Mouse (Mus musculus): Measurements from ENCODE around the gene Cerk. TPM values are rescaled to one million over a fixed set of nuclear protein-coding genes. Genes with fewer than 3 reads are reported as not detected.
"Not testable (repeated sequence)": the region's sequence is repeated elsewhere in the genome, so short reads cannot be mapped to it uniquely, and the experiment has no call there.

Gene Cerk
- polyA plus RNA-seq, 1 experiment from 2014 or later, result 16.1 TPM

DNA sequence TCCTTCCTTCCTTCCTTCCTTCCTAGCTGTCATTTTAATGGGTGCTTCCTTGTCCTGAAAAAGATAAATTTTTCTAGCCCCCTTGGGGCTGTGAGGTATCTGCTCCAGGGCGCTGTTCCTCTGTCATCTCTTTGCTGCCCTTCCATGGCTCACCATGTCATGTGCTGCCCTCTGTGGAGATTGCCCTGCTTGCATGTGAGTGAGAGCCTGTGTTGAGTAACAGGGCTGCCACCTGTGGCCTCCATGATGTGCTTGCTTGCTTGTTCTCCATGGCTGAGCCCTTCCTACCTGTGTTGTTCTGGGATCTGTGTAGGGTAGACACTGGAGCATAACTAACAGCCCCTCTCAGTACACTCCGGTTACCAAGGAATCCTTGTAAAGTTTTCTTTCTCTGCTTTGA lies 41.0 kb upstream of the Cerk start:
- ATAC-seq (ENCODE audit: low read depth) (no peak), DNase-seq (ENCODE audit: low spot score) (no peak)
- Histone ChIP-seq H3K4me2 (ENCODE audit: low read depth, low read length) (no peak overlapping the region), H3K9me3 (ENCODE audit: control insufficient read depth, low read length) (no peaks in the 10 kb centered on the region), H3K27me3 (replicated peaks; ENCODE audit: control insufficient read depth, insufficient read depth, low read length) (no peaks in the 10 kb centered on the region), H3K27ac (replicated peaks; ENCODE audit: low read depth, low read length) (no peak overlapping the region), H3K36me3 (ENCODE audit: control insufficient read depth, insufficient read depth, low read length) (no peaks in the 10 kb centered on the region), H3K4me3 (ENCODE audit: low read depth, low read length) (no peak overlapping the region), H3K4me1 (ENCODE audit: control insufficient read depth, insufficient read depth, low read length) (no peaks in the 10 kb centered on the region), H3K9ac (ENCODE audit: low read depth, low read length) (no peak overlapping the region)
- WGBS, result 76% methylated on average over 2 of the region's 2 CpGs

DNA sequence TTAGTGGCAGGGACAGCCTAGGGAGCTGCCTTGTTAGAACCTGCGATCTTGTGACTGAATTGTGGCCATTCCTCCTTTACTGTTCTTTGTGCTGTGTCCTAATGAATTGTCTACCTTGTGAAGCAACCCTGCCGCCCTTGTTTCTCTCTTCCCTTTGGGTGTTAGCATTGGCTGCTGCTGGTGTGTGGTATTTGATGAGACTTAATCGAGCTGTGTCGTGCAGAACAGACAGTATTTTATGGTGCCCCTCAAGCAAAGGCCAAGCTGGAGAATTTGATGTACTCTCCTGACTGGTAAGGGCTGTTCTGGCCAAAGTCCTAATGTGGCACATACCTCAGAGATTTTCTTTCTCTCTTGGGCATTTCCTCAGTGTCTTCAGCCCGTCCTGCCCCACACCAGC lies 40.3 kb upstream of the Cerk start:
- no peak overlapping the region for H3K27ac ChIP-seq (replicated peaks; ENCODE audit: low read depth, low read length)
- no peak overlapping the region for H3K4me3 ChIP-seq (ENCODE audit: low read depth, low read length)
- H3K36me3 ChIP-seq (ENCODE audit: control insufficient read depth, insufficient read depth, low read length), result no peaks in the 10 kb centered on the region
- H3K4me2 ChIP-seq (ENCODE audit: low read depth, low read length), result no peak overlapping the region
- no peak overlapping the region for H3K9ac ChIP-seq (ENCODE audit: low read depth, low read length)
- 84% methylated on average over 5 of the region's 5 CpGs for whole genome bisulfite sequencing
- ATAC-seq (ENCODE audit: low read depth) (no peak), DNase-seq (ENCODE audit: low spot score) (no peak)
- H3K4me1 ChIP-seq (ENCODE audit: control insufficient read depth, insufficient read depth, low read length), result no peaks in the 10 kb centered on the region
- no peaks in the 10 kb centered on the region for H3K27me3 ChIP-seq (replicated peaks; ENCODE audit: control insufficient read depth, insufficient read depth, low read length)
- H3K9me3 ChIP-seq (ENCODE audit: control insufficient read depth, low read length), result no peaks in the 10 kb centered on the region

DNA sequence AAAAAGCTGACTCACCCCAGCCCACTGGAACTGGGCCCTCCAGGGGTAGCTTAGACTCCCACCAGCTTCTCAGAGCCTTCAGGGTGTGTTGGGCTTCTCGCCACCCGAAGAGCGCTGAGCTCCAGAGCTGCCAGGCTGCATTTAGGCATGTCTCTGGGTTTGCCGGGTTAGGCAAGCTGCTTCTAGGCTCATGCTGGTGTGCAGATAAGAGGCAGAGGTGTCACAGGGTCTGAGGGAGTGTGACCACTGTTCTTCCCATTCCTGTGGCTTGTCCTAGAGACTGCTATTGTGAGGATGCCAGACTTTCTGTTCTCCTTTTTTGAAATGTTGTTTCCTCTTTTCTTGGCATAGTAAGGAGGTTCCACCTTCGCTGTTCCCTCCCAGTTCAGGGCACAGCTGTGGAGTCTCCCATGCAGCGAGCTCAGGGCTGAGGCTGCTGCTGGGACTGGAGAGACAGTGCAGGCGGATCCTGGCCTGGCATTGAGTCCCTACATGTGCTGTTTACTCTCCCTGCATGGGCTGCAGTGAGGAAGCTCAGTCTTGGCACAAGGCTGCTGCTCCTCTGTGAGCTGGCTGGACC lies 39.1 kb upstream of the Cerk start:
- H3K9me3 ChIP-seq (ENCODE audit: control insufficient read depth, low read length), result no peaks in the 10 kb centered on the region
- no peak overlapping the region for H3K4me2 ChIP-seq (ENCODE audit: low read depth, low read length)
- H3K4me3 ChIP-seq (ENCODE audit: low read depth, low read length), result no peak overlapping the region
- DNase-seq (ENCODE audit: low spot score) (no peak), ATAC-seq (ENCODE audit: low read depth) (no peak)
- H3K27ac ChIP-seq (replicated peaks; ENCODE audit: low read depth, low read length), result no peak overlapping the region
- H3K36me3 ChIP-seq (ENCODE audit: control insufficient read depth, insufficient read depth, low read length), result no peaks in the 10 kb centered on the region
- no peak overlapping the region for H3K9ac ChIP-seq (ENCODE audit: low read depth, low read length)
- H3K4me1 ChIP-seq (ENCODE audit: control insufficient read depth, insufficient read depth, low read length), result no peaks in the 10 kb centered on the region
- H3K27me3 ChIP-seq (replicated peaks; ENCODE audit: control insufficient read depth, insufficient read depth, low read length), result no peaks in the 10 kb centered on the region
- WGBS, result 81% methylated on average over 7 of the region's 7 CpGs

DNA sequence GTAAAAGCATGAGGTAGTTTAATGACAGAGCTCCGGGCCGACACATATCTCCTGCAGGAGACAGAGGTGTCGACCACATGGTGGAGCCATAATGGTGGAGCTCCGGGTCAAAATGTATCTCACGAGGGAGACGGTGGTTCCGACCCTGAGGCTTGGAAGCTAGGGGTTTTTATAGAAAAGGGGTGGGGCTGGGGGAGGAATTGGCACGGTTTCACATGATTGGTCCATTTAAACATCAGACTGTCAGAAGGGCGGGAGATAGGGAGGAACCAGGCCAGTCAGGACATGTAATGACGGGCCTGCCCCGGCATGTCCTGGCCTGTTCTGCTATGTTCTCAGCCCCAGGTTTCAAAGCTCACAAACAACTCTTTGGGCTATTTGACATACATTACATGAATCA lies 36.0 kb upstream of the Cerk start:
- H3K9ac ChIP-seq (ENCODE audit: low read depth, low read length); H3K4me3 ChIP-seq (ENCODE audit: low read depth, low read length); ATAC-seq (ENCODE audit: low read depth); H3K4me1 ChIP-seq (ENCODE audit: control insufficient read depth, insufficient read depth, low read length); H3K27ac ChIP-seq (replicated peaks; ENCODE audit: low read depth, low read length); DNase-seq (ENCODE audit: low spot score); H3K4me2 ChIP-seq (ENCODE audit: low read depth, low read length); H3K9me3 ChIP-seq (ENCODE audit: control insufficient read depth, low read length); H3K36me3 ChIP-seq (ENCODE audit: control insufficient read depth, insufficient read depth, low read length); H3K27me3 ChIP-seq (replicated peaks; ENCODE audit: control insufficient read depth, insufficient read depth, low read length): not testable (repeated sequence)
- 84% methylated on average over 11 of the region's 11 CpGs for WGBS

DNA sequence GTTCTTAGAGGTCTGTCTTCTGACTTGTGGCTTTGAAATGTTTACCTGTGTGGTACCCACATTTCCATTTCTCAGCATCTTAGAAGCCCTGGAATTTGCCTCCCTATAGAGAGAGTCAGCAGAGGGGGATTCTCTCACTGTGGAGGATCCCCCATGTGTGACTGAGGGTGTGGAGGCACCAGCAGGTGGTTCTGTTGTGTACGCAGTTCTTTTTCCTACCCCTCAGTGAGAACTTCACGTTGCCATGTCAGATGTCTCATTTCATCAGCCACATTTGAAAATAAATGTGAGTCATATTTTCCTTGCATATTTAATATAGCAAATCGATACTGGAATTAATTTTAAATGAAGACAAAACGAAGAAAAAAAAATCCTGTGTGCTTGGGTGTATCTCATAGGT lies 35.4 kb upstream of the Cerk start:
- no peak overlapping the region for H3K4me3 ChIP-seq (ENCODE audit: low read depth, low read length)
- no peaks in the 10 kb centered on the region for H3K4me1 ChIP-seq (ENCODE audit: control insufficient read depth, insufficient read depth, low read length)
- H3K9me3 ChIP-seq (ENCODE audit: control insufficient read depth, low read length), result no peaks in the 10 kb centered on the region
- ATAC-seq (ENCODE audit: low read depth) (no peak), DNase-seq (ENCODE audit: low spot score) (no peak)
- no peaks in the 10 kb centered on the region for H3K36me3 ChIP-seq (ENCODE audit: control insufficient read depth, insufficient read depth, low read length)
- H3K9ac ChIP-seq (ENCODE audit: low read depth, low read length), result no peak overlapping the region
- no peak overlapping the region for H3K27ac ChIP-seq (replicated peaks; ENCODE audit: low read depth, low read length)
- no peak overlapping the region for H3K4me2 ChIP-seq (ENCODE audit: low read depth, low read length)
- no peaks in the 10 kb centered on the region for H3K27me3 ChIP-seq (replicated peaks; ENCODE audit: control insufficient read depth, insufficient read depth, low read length)
- 82% methylated on average over 4 of the region's 4 CpGs for WGBS

DNA sequence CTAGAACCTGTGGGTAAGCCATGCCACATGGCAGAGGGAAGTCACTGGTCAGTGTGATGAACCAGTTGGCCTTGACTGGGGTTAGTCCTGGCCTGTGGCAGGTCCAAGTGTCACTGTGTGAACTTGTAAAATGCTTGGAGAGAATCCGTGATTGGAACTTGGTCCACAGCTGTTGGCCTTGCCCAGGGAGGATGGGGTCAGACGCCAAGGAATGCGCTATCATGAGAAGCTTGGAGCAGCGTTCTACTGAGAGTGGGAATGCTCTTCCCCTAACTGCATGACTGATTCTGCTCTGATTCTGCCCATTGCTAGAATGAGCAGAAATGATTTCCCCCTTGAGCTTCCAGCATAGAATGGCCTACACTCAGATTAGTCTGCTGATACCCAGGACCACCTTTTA lies 34.8 kb upstream of the Cerk start:
- H3K27me3 ChIP-seq (replicated peaks; ENCODE audit: control insufficient read depth, insufficient read depth, low read length), result no peaks in the 10 kb centered on the region
- no peak overlapping the region for H3K9ac ChIP-seq (ENCODE audit: low read depth, low read length)
- no peaks in the 10 kb centered on the region for H3K36me3 ChIP-seq (ENCODE audit: control insufficient read depth, insufficient read depth, low read length)
- no peak overlapping the region for H3K27ac ChIP-seq (replicated peaks; ENCODE audit: low read depth, low read length)
- no peak overlapping the region for H3K4me2 ChIP-seq (ENCODE audit: low read depth, low read length)
- H3K4me3 ChIP-seq (ENCODE audit: low read depth, low read length), result no peak overlapping the region
- DNase-seq (ENCODE audit: low spot score), result no peak
- no peak for ATAC-seq (ENCODE audit: low read depth)
- WGBS, result 88% methylated on average over 4 of the region's 4 CpGs
- H3K9me3 ChIP-seq (ENCODE audit: control insufficient read depth, low read length), result no peaks in the 10 kb centered on the region
- no peaks in the 10 kb centered on the region for H3K4me1 ChIP-seq (ENCODE audit: control insufficient read depth, insufficient read depth, low read length)

DNA sequence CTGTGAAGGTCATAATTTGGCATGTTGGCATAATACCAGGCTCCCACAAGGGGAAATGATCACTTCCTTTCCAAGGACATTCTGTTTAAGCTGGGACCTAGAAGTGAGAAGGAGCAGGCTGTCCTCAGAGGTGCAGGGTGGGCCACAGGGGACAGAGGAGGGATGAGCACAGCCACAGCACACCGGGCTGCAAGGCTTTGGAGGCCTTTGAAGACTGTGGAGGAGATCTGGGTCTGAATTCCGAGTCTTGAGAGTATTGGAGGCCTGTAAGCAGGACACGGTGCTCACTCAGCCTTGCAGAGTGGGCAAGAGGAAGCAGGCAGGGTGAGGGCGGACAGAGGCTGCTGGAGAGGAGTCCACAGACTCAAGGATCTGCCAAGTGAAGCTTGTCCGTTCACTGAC lies 34.3 kb upstream of the Cerk start:
- no peaks in the 10 kb centered on the region for H3K4me1 ChIP-seq (ENCODE audit: control insufficient read depth, insufficient read depth, low read length)

DNA sequence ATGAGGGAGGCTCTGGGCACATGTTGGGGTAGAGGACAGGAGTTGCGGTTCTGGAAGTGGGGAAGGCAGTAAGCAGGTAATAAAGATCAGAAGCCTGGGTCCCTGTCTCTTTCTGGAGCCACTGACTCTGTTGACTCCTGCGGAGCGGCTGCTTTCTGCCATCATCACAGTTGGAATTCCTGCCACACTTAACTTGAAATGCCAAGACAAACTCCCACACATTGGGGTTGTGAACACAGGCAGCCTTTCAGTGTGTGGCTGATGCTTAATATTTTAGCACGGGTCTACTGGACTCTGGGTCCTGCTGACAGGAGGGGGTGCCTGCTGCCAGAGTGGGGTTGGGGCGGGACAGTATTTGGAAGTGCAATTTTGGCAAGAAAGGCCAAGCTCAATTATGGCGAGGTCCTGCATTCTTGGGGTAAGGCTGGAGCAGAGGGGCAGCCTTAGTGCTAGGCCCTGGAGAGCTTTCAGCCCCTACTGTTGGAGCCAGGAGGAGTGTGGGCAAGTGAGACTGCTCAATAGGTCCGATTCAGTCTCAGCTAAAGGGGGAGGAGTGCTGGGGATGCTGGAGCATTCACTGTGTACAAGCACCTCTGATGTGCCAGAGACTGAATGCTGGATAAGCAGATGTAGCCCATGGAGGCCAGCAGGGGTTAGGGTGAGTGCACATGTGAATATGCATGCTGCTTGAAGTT lies 33.7 kb upstream of the Cerk start:
- peaks cover 4% of the 10 kb centered on the region; the same call in 1 of the 2 replicates for H3K4me1 ChIP-seq (ENCODE audit: control insufficient read depth, insufficient read depth, low read length)
- no peaks in the 10 kb centered on the region for H3K36me3 ChIP-seq (ENCODE audit: control insufficient read depth, insufficient read depth, low read length)
- DNase-seq (ENCODE audit: low spot score) (no peak), ATAC-seq (ENCODE audit: low read depth) (no peak)
- no peak overlapping the region for H3K27ac ChIP-seq (replicated peaks; ENCODE audit: low read depth, low read length)
- H3K4me2 ChIP-seq (ENCODE audit: low read depth, low read length), result no peak overlapping the region
- no peak overlapping the region for H3K4me3 ChIP-seq (ENCODE audit: low read depth, low read length)
- H3K9ac ChIP-seq (ENCODE audit: low read depth, low read length), result 0 out of 2 replicates have a peak overlapping the region, but pooled peaks have one; percentile 11
- H3K9me3 ChIP-seq (ENCODE audit: control insufficient read depth, low read length), result no peaks in the 10 kb centered on the region
- H3K27me3 ChIP-seq (replicated peaks; ENCODE audit: control insufficient read depth, insufficient read depth, low read length), result no peaks in the 10 kb centered on the region
- 81% methylated on average over 7 of the region's 7 CpGs for WGBS

More for the DNA sequence above, 34.3 kb upstream of the Cerk start:
- DNase-seq (ENCODE audit: low spot score), result no peak
- Histone ChIP-seq H3K9me3 (ENCODE audit: control insufficient read depth, low read length) (no peaks in the 10 kb centered on the region), H3K4me2 (ENCODE audit: low read depth, low read length) (no peak overlapping the region), H3K27me3 (replicated peaks; ENCODE audit: control insufficient read depth, insufficient read depth, low read length) (no peaks in the 10 kb centered on the region), H3K4me3 (ENCODE audit: low read depth, low read length) (no peak overlapping the region), H3K27ac (replicated peaks; ENCODE audit: low read depth, low read length) (no peak overlapping the region), H3K9ac (ENCODE audit: low read depth, low read length) (no peak overlapping the region), H3K36me3 (ENCODE audit: control insufficient read depth, insufficient read depth, low read length) (no peaks in the 10 kb centered on the region)
- no peak for ATAC-seq (ENCODE audit: low read depth)
- WGBS, result 81% methylated on average over 5 of the region's 5 CpGs

DNA sequence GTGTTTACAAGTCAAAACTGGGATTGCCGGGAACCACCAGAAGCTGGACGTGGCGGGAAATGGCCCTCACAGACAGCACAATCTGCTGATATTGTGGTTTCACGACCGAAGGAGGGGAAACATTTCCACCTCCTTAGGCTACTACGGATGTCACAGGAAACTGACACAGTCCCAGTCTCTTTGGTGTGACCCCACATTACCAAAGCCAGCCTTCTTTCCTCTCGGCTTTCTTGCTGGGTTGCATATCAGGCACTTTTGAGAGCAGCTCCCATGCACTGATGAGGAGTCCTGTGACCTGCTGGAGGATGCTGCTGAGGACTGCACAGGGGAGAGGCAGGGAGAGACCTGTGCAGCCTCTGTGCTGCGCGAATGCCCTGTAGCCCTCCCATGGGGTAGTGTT lies 30.7 kb upstream of the Cerk start:
- DNase-seq (ENCODE audit: low spot score); H3K9ac ChIP-seq (ENCODE audit: low read depth, low read length); H3K4me2 ChIP-seq (ENCODE audit: low read depth, low read length); ATAC-seq (ENCODE audit: low read depth); H3K36me3 ChIP-seq (ENCODE audit: control insufficient read depth, insufficient read depth, low read length); H3K4me3 ChIP-seq (ENCODE audit: low read depth, low read length); H3K27ac ChIP-seq (replicated peaks; ENCODE audit: low read depth, low read length); H3K27me3 ChIP-seq (replicated peaks; ENCODE audit: control insufficient read depth, insufficient read depth, low read length); H3K9me3 ChIP-seq (ENCODE audit: control insufficient read depth, low read length): not testable (repeated sequence)
- 79% methylated on average over 9 of the region's 9 CpGs for WGBS
- H3K4me1 ChIP-seq (ENCODE audit: control insufficient read depth, insufficient read depth, low read length), result peaks cover 10% of the 10 kb centered on the region

Data from embryonic facial prominence, embryonic 14.5 days (tissue).